Mouse (Mus musculus): Measurements from ENCODE around the gene Prkacb.

- no peak for TF ChIP-seq POLR2A (IDR thresholded peaks at IDR 0.05; ENCODE audit: insufficient read depth, low read length)
- no peak for TF ChIP-seq CTCF (IDR thresholded peaks at IDR 0.05; ENCODE audit: low read depth, low read length)
- no peak for TF ChIP-seq EP300 (IDR thresholded peaks at IDR 0.05; ENCODE audit: insufficient read depth, low read depth, low read length)
Observed at GRCm38 (mm10) chr3:146793554-146794257, 19.1 kb downstream of the Prkacb start.
